Mouse (Mus musculus): ENCODE measurements around the gene D630039A03Rik.

- TF ChIP-seq POLR2A (IDR thresholded peaks at IDR 0.05; ENCODE audit: borderline replicate concordance, insufficient read depth, low read length), result no peak
- TF ChIP-seq CTCF (IDR thresholded peaks at IDR 0.05; ENCODE audit: borderline replicate concordance, insufficient read depth, low read depth, low read length), result no peak
Measured at GRCm38 (mm10) chr4:57919494-57920423, 3.7 kb upstream of the D630039A03Rik start.
